Mouse (Mus musculus): ENCODE data around the gene L3mbtl4.

L3mbtl4 gene

DNA sequence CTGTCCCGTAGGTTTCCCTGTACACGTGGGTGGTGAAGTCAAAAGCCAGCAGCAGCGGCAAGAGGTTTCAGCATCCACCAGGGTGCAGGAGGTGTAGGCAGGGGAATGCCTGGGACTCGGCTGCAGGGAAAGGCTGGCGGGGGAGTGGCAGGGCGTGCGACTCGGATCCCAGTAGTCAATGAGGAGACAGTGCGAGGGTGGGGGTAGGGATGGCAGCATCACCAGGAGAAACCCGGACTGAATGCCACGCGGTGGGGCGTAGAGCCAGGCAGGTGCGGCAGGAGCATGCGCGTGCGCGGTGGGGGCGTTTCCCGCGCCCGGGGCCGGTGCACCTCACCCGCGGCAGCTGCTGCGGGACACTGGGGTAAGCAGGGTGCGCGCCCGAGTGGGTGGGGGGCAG, at the start of gene L3mbtl4:
L3mbtl4 (plus strand) TSS at position 271 of the 400 bp plus-strand sequence.
- no peak for DNase-seq (ENCODE audit: extremely low read depth, low read depth, low spot score)

DNA sequence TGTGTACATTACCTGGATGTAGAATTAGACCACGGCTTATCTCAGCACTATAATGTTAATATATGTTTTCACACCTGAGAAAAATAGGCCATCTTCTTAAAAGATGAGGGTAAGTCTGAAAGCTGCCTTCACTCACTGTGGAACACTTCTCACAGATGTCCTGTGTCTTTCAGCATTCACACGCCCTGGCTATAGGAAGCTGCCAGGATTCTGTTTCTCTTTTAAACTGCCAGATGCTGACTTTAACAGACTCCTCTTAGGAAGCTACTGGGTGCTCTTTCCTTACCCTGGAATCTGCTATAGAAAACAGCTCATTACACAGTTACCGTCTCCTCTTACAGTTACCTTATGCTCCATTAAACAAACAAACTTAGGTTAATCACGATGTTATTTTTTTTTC, 43.1 kb upstream of the L3mbtl4 start:
- no peak for DNase-seq (ENCODE audit: extremely low read depth, low read depth, low spot score)

DNA sequence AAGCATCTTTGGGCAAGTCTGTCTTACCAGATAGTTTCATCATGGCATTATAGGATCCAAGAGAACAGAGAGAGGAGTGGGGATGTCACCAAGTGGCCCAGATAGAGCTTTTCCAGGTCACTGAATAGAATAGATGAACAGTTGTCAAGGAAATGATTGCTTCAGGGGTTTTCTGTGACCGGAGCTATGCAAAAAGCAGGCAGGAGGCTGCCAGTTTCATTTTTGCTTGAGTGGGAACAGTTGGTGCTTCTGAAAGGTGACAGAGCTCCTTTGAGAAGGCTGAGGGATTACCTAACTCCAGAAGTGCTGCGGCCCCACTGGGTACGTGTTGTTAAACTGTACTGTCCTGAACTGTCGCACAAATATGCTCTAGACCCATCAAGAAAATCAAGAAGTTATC, 38.2 kb upstream of the L3mbtl4 start:
- no peak for DNase-seq (ENCODE audit: extremely low read depth, low read depth, low spot score)

DNA sequence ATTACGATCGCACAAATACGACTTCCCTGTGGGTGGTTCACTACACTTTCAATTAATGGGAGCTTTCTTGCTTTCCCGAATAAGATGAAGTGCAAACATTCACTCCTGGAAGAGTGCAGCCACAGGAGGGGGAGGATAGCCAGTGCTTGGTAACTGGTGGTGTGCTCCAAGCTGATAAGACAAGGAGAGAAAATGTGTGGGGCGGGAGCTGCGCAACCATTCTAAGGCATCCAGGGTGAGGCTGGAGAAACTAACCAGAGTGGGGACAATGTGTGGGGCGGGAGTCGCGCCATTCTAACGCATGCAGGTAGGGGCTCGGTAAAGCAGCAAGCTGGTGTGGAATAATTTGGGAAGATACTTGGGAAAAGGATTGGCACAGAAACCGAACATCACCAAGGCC, 36.6 kb upstream of the L3mbtl4 start:
- DNase-seq (ENCODE audit: extremely low read depth, low read depth, low spot score), result no peak

DNA sequence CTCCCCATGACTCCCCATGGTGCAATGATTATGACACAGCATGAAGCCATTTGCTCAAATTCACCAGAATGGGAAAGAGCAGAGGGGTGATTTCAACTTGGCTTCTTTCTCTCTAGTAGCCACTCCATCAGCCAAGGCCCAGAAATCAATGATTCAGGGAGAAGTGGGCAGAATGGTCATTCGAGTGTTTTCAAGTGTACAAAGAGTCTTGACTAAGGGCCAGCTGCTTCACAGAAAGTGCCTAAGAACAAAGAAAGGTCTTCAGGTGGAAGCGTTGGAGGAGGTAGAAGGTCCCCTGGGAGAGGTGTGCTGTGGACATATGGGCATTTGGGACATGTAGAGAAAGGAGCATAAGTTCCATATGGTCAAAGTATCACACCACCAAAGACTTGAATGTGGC, 33.4 kb upstream of the L3mbtl4 start:
- no peak for DNase-seq (ENCODE audit: extremely low read depth, low read depth, low spot score)

DNA sequence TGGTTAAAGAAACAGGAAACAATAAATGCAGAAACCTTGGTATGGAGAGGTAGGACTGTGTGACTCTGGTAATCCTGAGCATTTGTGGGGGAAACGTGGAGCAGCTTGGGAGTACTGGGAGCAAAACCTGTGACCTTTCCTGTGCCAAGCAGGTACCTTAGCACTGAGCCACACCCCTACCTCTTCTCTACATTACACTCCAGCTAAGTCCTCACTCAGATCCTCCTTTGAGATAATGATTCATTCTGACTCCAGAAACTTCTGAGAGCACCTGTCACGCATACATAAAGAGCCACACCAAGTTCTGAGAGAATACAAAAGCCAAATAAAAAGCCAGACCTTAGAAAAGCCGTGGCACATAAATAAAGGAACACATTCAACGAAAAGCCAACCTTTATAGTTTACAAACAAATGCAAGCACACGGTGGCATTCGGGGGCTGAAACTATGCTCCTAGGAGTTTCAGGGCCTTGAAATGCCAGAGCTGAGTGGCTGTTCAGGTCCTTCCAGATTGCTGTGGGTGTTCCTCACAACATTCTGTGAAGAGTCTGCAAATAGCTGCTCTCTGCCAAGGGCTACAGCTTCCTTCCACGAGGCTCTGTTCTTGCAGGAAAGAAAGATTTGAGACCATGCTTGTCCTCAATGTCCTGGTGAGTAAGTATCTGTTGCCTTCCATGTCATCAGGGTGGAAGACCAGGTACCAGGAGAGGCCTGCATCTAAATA, 8.6 kb upstream of the L3mbtl4 start:
- DNase-seq (ENCODE audit: extremely low read depth, low read depth, low spot score), result no peak

DNA sequence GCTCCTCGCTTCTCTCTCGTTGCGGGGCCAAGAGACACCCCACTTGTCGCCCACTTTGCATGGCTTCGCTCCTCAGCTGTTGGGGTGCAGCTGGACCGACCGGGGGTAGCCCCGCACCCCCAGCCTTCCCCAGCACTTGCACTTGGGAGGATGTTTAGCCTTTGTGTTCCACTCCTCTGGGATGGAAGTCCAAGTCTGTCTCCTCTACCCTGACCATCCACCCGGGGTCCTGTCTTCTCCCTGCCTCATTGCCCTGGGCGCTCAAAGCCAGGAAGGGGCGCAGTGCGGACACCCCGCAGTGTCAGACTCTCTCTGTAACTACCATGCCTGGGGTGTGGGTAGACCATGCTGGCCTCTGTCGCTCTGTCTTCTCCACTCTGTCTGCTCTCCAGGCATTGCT, 357 bp downstream of the L3mbtl4 start:
- DNase-seq (ENCODE audit: extremely low read depth, low read depth, low spot score), result no peak

DNA sequence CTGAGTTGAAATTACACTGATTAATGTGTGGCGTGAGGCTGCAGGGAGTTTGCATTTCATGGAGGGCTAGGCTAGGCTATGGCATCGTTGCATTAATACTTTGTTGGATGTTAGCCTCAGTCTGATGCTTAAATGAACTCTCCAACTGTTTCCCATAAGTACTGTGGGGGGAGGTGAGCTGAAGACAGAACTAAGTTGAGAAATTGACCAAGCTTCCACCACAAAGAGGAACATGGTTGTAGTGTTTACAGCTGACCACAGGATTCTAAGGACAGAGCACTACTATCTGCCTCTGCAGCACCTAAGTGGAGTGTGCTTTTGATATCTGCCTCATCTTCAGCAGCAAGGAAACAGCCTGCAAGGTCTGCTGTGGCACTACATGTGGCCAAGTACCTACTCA, 1.5 kb downstream of the L3mbtl4 start:
- no peak for DNase-seq (ENCODE audit: extremely low read depth, low read depth, low spot score)

DNA sequence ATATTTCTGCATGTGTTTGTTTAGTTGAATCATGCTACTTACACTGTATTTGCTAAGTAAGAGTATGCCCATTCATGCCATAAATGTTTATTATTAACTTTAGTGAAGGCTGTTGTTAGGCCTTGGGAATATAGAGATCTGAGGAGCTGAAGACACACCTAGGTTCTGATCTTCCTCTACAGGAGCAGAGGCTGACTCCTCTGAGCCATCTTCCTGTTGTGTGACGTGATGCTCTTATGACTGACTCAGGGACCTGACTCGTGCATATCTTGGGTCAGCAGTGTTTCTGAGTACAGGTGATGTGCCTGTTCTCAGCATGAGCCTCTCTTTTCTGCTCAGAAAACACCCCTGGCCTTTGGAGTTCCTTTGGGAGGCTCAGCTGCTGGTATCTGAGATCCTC, 7.3 kb downstream of the L3mbtl4 start:
- no peak for DNase-seq (ENCODE audit: extremely low read depth, low read depth, low spot score)

DNA sequence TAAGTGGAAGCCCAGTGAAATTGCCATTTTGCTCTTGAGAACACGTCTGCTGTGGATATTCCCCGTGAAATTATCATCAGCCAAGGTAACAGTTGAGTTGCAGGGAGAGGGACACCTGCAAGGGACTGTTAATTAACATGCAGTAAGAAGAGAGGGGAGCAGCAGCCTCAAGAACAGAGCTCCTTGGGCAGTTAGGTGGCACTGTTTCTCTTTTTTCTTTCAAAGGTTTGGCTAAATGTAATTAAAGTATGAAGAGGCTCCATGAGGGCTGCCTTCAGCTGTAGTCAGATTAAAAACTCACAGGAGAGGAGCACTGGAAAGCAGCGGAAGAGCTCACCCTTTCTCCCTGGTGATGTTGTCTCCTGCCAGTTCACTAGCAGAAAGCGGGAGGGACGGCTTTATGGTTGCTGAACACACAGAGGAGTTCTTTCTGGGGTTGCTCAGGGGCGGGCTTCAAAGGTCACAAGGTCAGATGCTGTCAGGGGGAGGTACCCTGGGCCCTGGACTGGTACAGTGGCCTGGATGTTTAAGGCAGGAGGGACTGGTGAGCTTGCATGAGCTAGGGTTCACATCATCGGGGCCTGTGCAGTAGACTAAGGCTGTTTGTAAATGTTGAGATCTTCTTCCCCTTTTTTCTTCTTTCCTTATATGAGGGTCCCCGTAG, 11.7 kb downstream of the L3mbtl4 start:
- no peak for DNase-seq (ENCODE audit: extremely low read depth, low read depth, low spot score)

DNA sequence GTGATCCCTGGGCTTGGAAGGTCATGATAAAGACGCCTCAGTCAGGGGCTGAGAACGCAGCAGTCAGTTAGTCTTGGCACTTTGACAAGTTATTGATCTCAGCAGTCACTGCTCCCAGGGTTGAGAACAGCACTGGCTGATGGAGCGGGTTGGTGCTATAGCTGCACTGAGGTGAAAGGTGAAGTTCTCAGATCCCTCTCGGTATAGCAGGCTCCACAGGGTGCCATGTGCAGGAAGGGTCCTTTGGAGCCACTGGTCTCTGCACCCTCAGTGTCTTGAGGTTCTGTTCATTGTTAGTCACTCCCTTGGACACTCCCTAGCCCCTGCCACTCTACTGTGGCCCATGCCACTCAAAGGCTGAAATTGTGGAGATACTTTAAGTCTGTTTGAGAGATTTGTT, 14.5 kb downstream of the L3mbtl4 start:
- DNase-seq (ENCODE audit: extremely low read depth, low read depth, low spot score), result no peak

DNA sequence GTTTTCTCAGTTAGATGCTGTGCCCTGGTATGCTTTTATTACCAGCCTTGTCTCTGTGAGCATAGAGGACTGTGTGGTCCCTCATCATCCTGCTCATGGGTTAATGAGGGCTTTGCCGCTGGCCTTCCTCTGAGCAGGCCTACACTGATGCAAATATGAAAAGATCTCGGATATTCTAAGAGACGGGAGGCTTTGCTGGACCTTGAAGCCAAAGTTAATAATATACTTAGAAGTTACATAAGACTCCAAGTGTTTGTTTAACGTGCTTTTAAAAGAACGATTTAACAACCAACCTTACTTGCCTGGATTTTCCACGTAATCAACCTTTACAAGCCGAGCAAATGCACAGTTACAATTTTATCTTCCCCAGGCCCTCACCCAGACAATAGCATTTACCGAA, 15.1 kb downstream of the L3mbtl4 start:
- no peak for DNase-seq (ENCODE audit: extremely low read depth, low read depth, low spot score)

DNA sequence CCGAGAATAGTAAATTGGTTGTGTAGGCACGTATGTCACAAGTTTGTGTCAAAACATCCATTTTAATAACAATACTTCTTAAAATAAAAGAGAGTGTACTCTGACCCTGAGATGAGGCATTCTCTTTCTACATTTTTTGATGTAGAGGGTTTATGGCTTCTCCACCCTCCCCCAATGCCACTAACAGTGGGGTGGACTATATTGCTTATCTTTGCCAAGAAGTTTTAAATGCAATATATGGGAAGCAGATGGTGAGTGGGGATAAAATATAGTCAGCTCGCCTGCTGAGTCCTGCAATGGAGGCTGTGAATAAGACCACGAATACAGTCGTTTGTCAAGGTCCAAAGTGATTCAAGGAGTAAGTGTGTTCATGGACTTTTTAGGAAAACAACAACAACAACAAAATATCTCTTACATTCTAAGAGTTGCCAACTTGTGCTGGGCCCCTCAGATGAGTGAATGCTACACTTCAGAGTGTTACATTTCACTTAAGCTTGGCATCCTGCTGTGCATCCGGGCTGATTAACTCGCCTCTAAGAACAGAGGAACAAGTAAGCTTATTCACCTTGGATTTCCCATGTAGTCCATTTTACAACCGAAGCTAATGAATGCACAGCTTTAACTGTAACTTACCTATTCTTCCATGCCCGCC, 18.2 kb downstream of the L3mbtl4 start:
- no peak for DNase-seq (ENCODE audit: extremely low read depth, low read depth, low spot score)

DNA sequence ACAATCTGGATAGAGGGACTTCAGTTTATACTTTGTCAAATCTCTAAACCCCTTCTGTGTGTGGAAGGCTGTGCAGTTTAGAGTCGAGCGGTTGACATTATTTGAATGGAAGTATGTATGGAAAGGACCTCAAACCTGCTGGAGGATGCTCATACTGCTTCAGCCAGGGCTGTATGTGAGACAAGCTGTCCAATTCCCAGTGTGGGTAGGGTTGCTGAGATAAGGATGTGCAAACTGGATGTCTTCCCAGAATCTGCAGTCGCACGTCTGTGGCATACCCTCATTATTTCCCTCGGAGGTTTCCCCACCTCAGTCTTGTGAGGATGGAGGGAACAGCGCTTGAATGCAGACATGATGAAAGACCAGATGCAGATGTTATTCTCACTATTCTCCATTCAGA, 34.8 kb downstream of the L3mbtl4 start:
- DNase-seq (ENCODE audit: extremely low read depth, low read depth, low spot score), result no peak

DNA sequence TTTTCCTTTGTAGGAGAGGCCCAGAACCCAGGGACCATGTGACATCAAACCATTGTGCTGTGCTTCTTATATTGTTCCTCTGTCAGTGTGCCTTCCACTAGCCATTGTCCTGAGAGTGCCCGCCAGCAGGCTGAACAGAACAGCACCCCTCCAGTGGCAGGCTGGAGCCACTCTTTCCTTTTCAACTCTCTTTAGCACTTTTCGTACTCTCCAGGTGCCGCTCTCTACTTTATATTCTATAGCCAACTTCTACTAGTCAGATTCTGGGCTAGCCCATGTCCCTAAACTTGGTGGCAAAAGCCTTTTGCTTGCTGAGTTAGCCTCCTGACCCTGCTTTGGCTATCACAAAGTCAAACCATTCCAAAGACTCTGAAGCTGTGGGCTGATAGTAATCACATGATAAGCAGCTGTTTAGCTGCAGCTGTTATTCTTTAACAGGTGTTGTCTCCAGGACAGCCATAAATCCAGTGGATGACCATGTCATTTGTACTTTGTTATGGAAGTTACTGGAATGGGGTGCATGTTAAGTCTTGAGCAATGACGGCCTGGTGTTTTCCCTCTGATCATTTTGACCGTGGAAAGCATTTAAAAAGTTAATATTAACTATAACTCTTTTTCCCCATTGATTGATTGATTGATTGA, 38.8 kb downstream of the L3mbtl4 start:
- DNase-seq (ENCODE audit: extremely low read depth, low read depth, low spot score), result no peak

DNA sequence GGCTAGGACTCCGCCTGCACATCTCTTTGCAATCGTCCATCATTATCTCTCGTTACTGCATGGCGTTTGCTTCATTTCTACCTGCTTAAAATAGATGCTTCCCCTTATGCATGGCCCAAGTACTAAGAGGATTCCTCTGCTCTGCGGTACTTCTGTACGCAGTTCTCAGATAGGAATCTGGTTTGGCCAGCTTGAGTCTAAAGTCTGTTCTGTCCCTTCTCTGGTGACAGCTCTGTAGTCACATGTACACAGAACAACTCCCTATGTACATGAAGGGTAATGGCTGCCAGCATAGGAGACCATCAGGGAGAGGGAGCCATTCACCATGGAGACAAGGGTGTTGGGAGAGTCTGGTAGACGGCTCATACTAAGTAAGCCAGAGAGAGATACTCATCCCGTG, 47.3 kb downstream of the L3mbtl4 start:
- DNase-seq (ENCODE audit: extremely low read depth, low read depth, low spot score), result no peak

DNA sequence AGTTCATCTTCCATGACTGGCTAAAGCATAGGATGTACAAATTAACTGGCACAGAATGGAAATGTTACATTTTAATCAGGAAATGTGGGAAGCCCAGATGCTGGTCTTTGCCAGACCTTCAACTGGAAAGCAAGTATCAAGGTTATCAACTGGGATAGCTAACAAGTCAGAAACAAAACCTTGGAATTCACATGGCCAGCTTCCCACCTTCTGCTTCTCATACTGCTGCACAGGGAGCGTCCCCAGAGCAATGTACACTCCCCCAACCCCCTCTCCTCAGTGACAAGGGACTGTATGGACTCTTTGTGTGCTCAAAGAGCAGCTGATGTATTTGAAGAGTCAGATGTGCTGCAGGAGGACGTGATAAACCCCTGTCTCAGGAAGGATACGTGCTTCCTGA, 49.0 kb downstream of the L3mbtl4 start:
- DNase-seq (ENCODE audit: extremely low read depth, low read depth, low spot score), result no peak

DNA sequence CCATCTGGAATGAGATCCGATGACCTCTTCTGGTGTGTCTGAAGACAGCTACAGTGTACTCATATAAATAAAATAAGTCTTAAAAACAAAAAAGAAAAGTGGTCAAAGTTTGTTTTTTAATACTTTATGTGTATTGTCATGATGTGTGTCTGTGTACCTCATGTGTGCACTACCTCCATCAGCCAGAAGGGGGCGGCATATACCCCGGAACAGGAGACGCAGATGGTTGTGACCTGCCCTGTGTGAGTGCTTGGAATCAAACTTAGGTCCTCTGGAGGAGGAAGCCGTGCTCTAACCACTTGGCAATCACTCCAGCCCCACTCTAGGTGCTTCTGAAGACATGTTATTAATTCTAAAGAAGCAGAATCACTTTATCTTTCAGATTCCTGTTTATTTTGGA, 58.6 kb downstream of the L3mbtl4 start:
- DNase-seq (ENCODE audit: extremely low read depth, low read depth, low spot score), result no peak

DNA sequence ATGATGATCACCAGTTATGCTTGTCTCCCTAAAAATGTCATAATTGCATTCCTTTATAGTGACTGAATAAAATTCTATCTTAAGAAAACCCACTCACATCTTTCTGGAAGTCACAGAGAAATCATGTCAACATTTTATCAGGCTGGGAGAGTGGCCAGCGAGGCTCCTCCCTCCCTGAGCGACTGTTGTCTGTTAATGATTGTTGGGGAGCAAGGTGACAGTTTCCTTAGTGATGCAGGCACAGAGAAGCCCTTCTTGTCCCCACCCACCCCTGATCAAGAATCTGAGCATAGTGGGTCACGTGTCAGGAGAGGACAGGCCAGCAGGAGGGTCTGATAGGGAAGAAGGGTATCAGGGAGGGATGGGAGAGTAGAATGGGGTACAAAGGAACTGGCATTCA, 59.8 kb downstream of the L3mbtl4 start:
- no peak for DNase-seq (ENCODE audit: extremely low read depth, low read depth, low spot score)

DNA sequence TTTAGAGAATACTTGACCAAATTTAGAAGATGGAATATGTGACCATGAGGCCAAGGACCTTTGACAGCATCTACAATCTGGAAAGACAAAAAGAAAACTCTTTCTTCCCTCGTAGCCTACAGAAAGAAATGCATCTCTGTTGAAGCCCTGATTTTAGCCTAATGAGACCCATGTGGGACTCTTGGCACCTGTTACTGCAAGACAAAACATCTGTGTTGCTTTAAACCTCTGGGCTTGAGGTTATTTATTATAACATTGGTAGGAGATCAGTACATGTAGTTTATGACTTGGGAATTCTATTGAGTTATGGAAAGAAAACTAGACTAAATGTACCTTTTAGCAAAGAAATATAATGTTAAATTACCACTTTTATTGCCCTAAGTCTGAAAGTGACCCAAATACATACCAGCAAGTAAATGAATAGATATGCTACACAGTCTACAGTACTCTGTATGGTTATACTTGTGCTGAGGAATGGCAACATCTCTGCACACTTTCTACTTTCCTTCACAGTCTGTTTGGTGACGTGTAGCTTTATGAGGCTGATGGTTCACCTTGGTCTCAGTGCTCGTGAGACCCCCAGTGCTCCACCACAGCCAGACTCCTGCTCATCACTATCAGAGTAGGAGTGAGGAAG, 65.4 kb downstream of the L3mbtl4 start:
- no peak for DNase-seq (ENCODE audit: extremely low read depth, low read depth, low spot score)

DNA sequence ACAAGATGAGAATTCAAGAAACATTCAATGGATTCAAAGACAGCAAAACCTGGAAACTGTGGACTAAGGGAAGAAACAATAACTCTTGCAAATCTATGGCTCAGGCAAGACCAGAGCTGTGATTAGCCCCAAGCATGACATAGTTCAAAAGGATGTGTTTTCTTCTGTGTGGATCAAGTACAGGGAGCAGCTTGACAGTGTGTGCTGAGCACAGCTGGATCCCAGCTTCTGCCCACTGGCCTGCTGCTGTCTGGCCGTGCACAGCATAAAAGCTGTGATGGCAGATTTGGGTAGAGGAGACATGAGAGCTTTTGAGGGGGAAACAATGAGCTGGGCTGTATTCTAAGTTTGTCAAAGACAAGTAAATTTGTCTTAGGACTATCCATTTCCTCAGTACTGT, 84.1 kb downstream of the L3mbtl4 start:
- no peak for DNase-seq (ENCODE audit: extremely low read depth, low read depth, low spot score)

Measured in fat pad, adult 2 months (tissue).